Mouse (Mus musculus): Measurements from ENCODE around the gene Triobp. TPM values are rescaled to one million over a fixed set of nuclear protein-coding genes. Genes with fewer than 3 reads are reported as not detected.

Triobp gene
- 55.9 and 60.1 TPM in 2 replicates for polyA plus RNA-seq (2014; fragmentation: Nextera tagmentation; extraction: Ambion mirVana)

DNA sequence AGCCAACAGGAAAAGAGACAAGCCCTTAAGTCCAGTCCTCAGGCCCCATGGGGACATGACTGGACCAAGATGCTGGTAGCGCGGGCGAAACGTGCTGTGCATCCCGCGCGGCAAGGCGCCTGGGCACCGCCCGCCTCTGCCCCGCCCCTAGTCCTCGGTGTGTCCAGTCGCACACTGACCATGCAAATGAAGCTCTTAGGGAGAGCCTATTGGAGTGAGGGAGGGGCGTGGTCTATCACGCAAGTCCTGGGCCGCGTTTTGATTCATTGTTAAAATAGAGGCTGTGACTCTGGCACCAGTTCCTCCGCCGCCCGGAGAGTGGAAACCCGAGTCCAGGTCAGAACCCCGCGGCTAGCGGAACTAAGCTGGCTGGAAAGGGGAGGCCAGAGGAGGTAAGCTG lies at the start of gene Triobp:
Gene Triobp, plus strand, starts transcription at position 68 of the 400 bp plus-strand sequence.
- peak within 1 kb of the TSS; percentile 47 for H3K4me3 ChIP-seq (ENCODE audit: low read depth, low read length)
- H3K9me3 ChIP-seq (ENCODE audit: control insufficient read depth, low read length) = no peaks in the 10 kb centered on the region
- 0% methylated on average over 24 of the region's 24 CpGs for WGBS
- DNase-seq (ENCODE audit: low spot score) (peak; percentile 93), ATAC-seq (replicated peaks; ENCODE audit: low FRiP score) (peak; percentile 97)
- no peaks in the 10 kb centered on the region; the same call in 1 of the 2 replicates for H3K27me3 ChIP-seq (ENCODE audit: control insufficient read depth, insufficient read depth, low read length)
- H3K4me1 ChIP-seq (replicated peaks; ENCODE audit: control insufficient read depth, insufficient read depth, low read length) = peaks cover 6% of the 10 kb centered on the region; the same call in 1 of the 2 replicates
- H3K9ac ChIP-seq (ENCODE audit: low read length) = peak within 1 kb of the TSS; percentile 62
- H3K4me2 ChIP-seq (ENCODE audit: low read depth, low read length, severe bottlenecking) = peak within 1 kb of the TSS; percentile 78
- H3K36me3 ChIP-seq (ENCODE audit: control insufficient read depth, insufficient read depth, low read length) = no peaks in the 10 kb centered on the region
- H3K27ac ChIP-seq (ENCODE audit: low read depth, low read length) = 0 out of 2 replicates have a peak within 1 kb of the TSS, but pooled peaks have one; percentile 26

DNA sequence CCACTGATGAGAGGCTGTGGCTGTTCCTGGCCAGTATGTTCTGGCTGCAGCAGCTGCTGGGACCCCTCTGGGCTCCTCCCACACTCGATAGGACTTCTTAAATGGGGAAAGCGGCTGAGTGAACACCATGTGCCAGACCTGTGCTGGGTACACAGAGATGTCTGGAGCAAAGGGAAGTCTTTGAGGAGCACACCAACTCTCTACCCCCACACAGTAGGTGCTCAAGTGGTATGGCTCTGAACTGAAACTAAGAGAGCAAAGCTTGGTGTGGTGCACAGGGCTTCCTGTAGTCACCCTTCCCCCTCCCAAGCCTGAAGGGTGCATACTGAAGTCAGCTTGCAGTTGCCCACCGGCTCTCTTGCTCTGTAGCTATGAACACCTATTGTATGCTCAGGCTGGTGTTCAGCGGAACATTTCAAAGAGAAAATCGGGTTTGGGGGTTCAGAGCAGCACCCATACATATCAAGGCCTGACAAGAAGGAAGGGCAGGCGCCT lies 49.0 kb upstream of the Triobp start:
- no peak for DNase-seq (ENCODE audit: low spot score)
- Histone ChIP-seq H3K27me3 (ENCODE audit: control insufficient read depth, insufficient read depth, low read length) (peaks cover 4% of the 10 kb centered on the region; the same call in 1 of the 2 replicates), H3K4me3 (ENCODE audit: low read depth, low read length) (no peak overlapping the region), H3K36me3 (ENCODE audit: control insufficient read depth, insufficient read depth, low read length) (no peaks in the 10 kb centered on the region), H3K27ac (ENCODE audit: low read depth, low read length) (no peak overlapping the region), H3K4me1 (replicated peaks; ENCODE audit: control insufficient read depth, insufficient read depth, low read length) (peaks cover 13% of the 10 kb centered on the region; the same call in 1 of the 2 replicates), H3K9me3 (ENCODE audit: control insufficient read depth, low read length) (no peaks in the 10 kb centered on the region), H3K9ac (ENCODE audit: low read length) (no peak overlapping the region), H3K4me2 (ENCODE audit: low read depth, low read length, severe bottlenecking) (peak overlapping the region; percentile 99; the same call in 1 of the 2 replicates)
- 59% methylated on average over 6 of the region's 6 CpGs for WGBS
- ATAC-seq (replicated peaks; ENCODE audit: low FRiP score) = no peak

DNA sequence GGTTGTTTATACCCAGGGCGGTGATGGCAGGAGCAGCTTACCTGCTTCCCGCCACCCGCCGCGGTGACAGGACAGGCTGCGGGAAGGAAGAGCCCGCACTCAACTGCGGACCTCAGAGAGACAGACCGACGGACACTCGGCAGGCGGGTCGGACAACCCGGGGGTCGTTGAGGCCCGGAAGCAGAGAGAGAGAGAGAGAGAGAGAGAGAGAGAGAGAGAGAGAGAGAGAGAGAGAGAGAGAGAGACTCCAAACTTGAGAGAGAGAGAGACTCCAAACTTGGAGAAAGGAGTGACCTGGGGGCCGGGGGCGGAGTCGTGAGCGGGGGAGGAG lies 48.1 kb upstream of the Triobp start, which contains the start of gene Gm49510:
Gene Gm49510, plus strand, starts transcription at position 259 of the 331 bp plus-strand sequence.
- ATAC-seq (replicated peaks; ENCODE audit: low FRiP score) (no peak), DNase-seq (ENCODE audit: low spot score) (no peak)
- Histone ChIP-seq H3K4me1 (replicated peaks; ENCODE audit: control insufficient read depth, insufficient read depth, low read length) (peaks cover 13% of the 10 kb centered on the region; the same call in 1 of the 2 replicates), H3K9ac (ENCODE audit: low read length) (peak within 1 kb of the TSS; percentile 64), H3K36me3 (ENCODE audit: control insufficient read depth, insufficient read depth, low read length) (no peaks in the 10 kb centered on the region), H3K4me3 (ENCODE audit: low read depth, low read length) (peak within 1 kb of the TSS; percentile 54), H3K9me3 (ENCODE audit: control insufficient read depth, low read length) (no peaks in the 10 kb centered on the region), H3K27me3 (ENCODE audit: control insufficient read depth, insufficient read depth, low read length) (peaks cover 4% of the 10 kb centered on the region; the same call in 1 of the 2 replicates), H3K27ac (ENCODE audit: low read depth, low read length) (no peak within 1 kb of the TSS), H3K4me2 (ENCODE audit: low read depth, low read length, severe bottlenecking) (peak within 1 kb of the TSS; percentile 99)
- WGBS = 2% methylated on average over 20 of the region's 20 CpGs

DNA sequence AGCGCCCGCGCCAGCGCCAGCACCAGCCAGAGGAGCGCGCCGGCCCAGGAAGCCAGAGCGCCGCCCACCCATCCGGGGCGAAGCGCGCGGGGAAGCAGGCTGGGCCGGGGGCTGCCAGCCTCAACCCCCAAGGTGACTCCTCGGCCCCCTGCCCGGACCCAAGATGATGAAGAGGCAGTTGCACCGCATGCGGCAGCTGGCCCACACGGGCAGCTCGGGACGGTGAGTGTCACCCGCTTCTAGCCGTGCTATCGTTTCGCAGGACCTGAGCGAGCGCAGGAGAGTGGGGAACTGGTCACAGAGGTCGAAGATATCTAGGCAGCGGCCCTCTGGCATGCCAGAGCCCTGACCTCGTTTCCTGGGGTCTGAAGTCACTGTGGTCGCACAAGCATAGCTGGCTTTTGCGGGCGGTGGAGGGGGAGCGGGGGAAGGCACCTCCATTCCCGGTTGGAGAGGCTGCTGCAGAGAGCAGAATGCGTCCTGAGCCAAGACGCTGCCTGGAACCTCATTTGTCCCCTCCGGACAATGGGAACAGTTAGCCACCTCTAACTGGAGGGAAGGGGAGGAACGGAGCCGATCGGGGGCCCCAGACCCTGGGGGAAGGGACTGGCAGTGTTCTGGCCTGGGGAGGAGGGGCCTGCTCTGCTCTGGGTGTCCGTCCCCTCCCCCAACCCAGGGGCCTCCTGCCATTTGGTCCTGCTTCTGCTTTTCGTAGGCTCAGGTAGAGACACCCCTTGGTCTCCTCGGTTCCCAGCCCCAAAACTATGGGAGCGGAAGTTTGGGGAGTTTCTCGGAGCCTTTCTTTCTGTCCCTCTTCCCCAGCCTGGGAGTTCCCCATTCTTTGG lies 47.6 kb upstream of the Triobp start, which contains the start of gene Sh3bp1:
Gene Sh3bp1, plus strand, starts transcription at position 29 of the 845 bp plus-strand sequence.
- no peak within 1 kb of the TSS for H3K27ac ChIP-seq (ENCODE audit: low read depth, low read length)
- H3K4me3 ChIP-seq (ENCODE audit: low read depth, low read length) = peak within 1 kb of the TSS; percentile 54
- peak within 1 kb of the TSS; percentile 99 for H3K4me2 ChIP-seq (ENCODE audit: low read depth, low read length, severe bottlenecking)
- DNase-seq (ENCODE audit: low spot score) = peak; percentile 85
- peaks cover 4% of the 10 kb centered on the region; the same call in 1 of the 2 replicates for H3K27me3 ChIP-seq (ENCODE audit: control insufficient read depth, insufficient read depth, low read length)
- H3K9ac ChIP-seq (ENCODE audit: low read length) = peak within 1 kb of the TSS; percentile 64
- peaks cover 13% of the 10 kb centered on the region; the same call in 1 of the 2 replicates for H3K4me1 ChIP-seq (replicated peaks; ENCODE audit: control insufficient read depth, insufficient read depth, low read length)
- WGBS = under 1% methylated on average over 47 of the region's 47 CpGs
- H3K9me3 ChIP-seq (ENCODE audit: control insufficient read depth, low read length) = no peaks in the 10 kb centered on the region
- H3K36me3 ChIP-seq (ENCODE audit: control insufficient read depth, insufficient read depth, low read length) = no peaks in the 10 kb centered on the region
- ATAC-seq (replicated peaks; ENCODE audit: low FRiP score) = 0 out of 2 replicates have a peak, but pooled peaks have one; percentile 34

DNA sequence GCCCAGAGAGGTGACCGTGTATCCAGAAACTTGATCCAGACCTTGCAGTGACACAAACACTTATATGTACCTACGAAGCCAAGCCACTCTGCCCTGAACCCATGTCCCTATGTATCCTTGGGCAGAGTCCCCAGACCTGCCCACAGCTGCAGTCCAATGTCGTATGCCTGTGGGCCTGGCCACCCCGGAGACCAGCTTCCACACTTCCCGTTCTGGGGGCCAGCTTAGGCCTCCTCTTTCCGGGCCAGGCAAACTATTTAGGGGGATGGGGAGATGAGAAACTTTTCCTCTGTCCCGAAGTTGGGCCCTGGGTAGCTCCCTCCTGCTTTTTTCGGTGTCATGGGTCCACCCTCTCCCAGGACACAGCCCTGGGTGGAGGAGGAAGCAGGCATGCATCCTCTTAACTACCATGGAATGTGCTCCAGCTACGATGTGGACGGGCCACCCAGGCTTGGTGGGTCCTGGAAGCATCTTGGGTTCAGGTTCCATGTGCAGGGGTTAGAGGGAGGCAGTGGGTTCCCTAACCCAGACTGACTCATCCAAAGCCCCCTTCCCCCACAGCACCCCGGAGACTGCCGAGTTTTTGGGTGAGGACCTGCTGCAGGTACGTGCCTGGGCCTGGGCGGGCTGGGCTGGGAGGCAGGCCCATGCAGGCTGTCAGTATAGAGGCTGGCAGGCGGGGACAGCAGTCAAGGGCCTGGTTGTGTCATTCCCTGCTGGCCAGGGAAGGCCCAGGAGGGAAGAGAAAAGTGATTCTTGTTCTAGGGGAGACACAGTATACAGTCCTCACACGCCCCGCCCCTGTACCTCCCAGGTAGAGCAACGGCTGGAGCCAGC lies 46.7 kb upstream of the Triobp start:
- Histone ChIP-seq H3K27ac (ENCODE audit: low read depth, low read length) (no peak overlapping the region), H3K9ac (ENCODE audit: low read length) (peak overlapping the region; percentile 64; the same call in 1 of the 2 replicates), H3K9me3 (ENCODE audit: control insufficient read depth, low read length) (no peaks in the 10 kb centered on the region), H3K36me3 (ENCODE audit: control insufficient read depth, insufficient read depth, low read length) (no peaks in the 10 kb centered on the region), H3K27me3 (ENCODE audit: control insufficient read depth, insufficient read depth, low read length) (peaks cover 4% of the 10 kb centered on the region; the same call in 1 of the 2 replicates), H3K4me3 (ENCODE audit: low read depth, low read length) (peak overlapping the region; percentile 54), H3K4me1 (replicated peaks; ENCODE audit: control insufficient read depth, insufficient read depth, low read length) (peaks cover 13% of the 10 kb centered on the region; the same call in 1 of the 2 replicates), H3K4me2 (ENCODE audit: low read depth, low read length, severe bottlenecking) (peak overlapping the region; percentile 99)
- ATAC-seq (replicated peaks; ENCODE audit: low FRiP score) (no peak), DNase-seq (ENCODE audit: low spot score) (no peak)
- WGBS = 17% methylated on average over 18 of the region's 18 CpGs

DNA sequence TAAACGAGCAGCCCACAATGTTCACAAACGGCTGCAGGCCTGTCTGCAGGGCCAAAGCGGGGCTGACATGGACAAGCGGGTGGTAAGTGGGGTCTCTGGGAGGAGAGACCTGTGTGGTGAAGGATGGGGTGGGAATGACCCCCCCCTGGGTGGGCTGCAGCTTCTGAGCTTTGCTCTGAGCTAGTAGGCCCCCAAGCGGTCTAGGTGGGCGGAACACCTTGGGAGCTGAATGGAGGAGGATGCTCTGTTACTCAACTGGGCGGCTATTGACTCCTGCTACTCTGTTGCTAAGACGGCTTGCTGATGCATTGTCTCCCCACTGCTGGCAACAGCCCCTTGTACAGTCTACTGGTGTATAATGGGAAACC lies 46.1 kb upstream of the Triobp start:
- Histone ChIP-seq H3K27me3 (ENCODE audit: control insufficient read depth, insufficient read depth, low read length) (peaks cover 4% of the 10 kb centered on the region; the same call in 1 of the 2 replicates), H3K9me3 (ENCODE audit: control insufficient read depth, low read length) (no peaks in the 10 kb centered on the region), H3K4me2 (ENCODE audit: low read depth, low read length, severe bottlenecking) (no peak overlapping the region), H3K4me1 (replicated peaks; ENCODE audit: control insufficient read depth, insufficient read depth, low read length) (peaks cover 13% of the 10 kb centered on the region; the same call in 1 of the 2 replicates), H3K9ac (ENCODE audit: low read length) (no peak overlapping the region), H3K36me3 (ENCODE audit: control insufficient read depth, insufficient read depth, low read length) (no peaks in the 10 kb centered on the region), H3K27ac (ENCODE audit: low read depth, low read length) (no peak overlapping the region), H3K4me3 (ENCODE audit: low read depth, low read length) (no peak overlapping the region)
- no peak for DNase-seq (ENCODE audit: low spot score)
- WGBS = 31% methylated on average over 8 of the region's 8 CpGs
- no peak for ATAC-seq (replicated peaks; ENCODE audit: low FRiP score)

DNA sequence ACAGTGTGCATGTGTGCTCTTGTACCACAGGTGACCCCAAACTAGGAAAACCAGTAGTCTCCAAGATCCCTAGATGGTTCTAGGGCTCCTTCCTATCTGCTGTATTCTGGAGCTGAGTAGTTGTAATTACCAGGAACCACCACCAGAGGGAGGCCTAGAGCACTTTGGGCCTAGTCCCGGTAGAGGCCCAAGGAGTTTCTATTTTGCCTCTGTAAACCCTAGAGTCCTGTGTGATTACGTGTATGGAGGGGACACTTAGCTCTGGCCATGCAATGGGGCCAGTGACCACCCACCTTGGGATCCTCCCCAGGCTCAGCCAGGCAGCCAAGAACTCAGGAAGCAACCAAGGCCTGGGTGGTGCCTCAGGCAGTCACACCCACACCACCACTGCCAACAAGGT lies 44.3 kb upstream of the Triobp start:
- Histone ChIP-seq H3K4me3 (ENCODE audit: low read depth, low read length) (no peak overlapping the region), H3K9me3 (ENCODE audit: control insufficient read depth, low read length) (no peaks in the 10 kb centered on the region), H3K4me2 (ENCODE audit: low read depth, low read length, severe bottlenecking) (no peak overlapping the region), H3K27ac (ENCODE audit: low read depth, low read length) (no peak overlapping the region), H3K27me3 (ENCODE audit: control insufficient read depth, insufficient read depth, low read length) (peaks cover 4% of the 10 kb centered on the region; the same call in 1 of the 2 replicates), H3K4me1 (replicated peaks; ENCODE audit: control insufficient read depth, insufficient read depth, low read length) (peaks cover 13% of the 10 kb centered on the region; the same call in 1 of the 2 replicates), H3K36me3 (ENCODE audit: control insufficient read depth, insufficient read depth, low read length) (no peaks in the 10 kb centered on the region), H3K9ac (ENCODE audit: low read length) (no peak overlapping the region)
- ATAC-seq (replicated peaks; ENCODE audit: low FRiP score) = peak; percentile 25; the same call in 1 of the 2 replicates
- whole genome bisulfite sequencing = 10% methylated on average over 2 of the region's 2 CpGs
- peak; percentile 89 for DNase-seq (ENCODE audit: low spot score)

DNA sequence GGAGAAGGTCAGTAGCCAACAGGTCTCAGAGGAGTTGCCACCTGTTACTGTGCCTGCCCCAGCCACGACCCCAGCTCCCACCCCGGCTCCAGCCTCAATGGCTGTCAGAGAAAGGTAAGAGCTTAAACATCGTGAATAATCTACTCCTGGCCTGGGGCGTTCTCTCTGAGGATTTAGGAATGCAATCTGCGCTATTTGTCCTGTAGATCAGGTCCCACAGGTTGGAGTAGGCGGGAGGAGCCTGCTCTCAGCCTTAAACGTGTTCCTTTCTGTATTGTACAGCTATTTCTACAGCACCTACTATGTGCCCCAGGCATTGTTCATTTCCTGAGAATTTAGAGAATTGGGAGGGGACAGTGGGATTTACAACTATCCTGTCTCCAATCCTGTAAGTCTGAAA lies 39.1 kb upstream of the Triobp start:
- no peak overlapping the region for H3K4me2 ChIP-seq (ENCODE audit: low read depth, low read length, severe bottlenecking)
- H3K27ac ChIP-seq (ENCODE audit: low read depth, low read length) = no peak overlapping the region
- DNase-seq (ENCODE audit: low spot score) = no peak
- no peak overlapping the region for H3K9ac ChIP-seq (ENCODE audit: low read length)
- no peaks in the 10 kb centered on the region for H3K9me3 ChIP-seq (ENCODE audit: control insufficient read depth, low read length)
- H3K4me3 ChIP-seq (ENCODE audit: low read depth, low read length) = no peak overlapping the region
- H3K36me3 ChIP-seq (ENCODE audit: control insufficient read depth, insufficient read depth, low read length) = no peaks in the 10 kb centered on the region
- H3K27me3 ChIP-seq (ENCODE audit: control insufficient read depth, insufficient read depth, low read length) = no peaks in the 10 kb centered on the region
- 85% methylated on average over 7 of the region's 7 CpGs for WGBS
- ATAC-seq (replicated peaks; ENCODE audit: low FRiP score) = no peak
- H3K4me1 ChIP-seq (replicated peaks; ENCODE audit: control insufficient read depth, insufficient read depth, low read length) = peaks cover 3% of the 10 kb centered on the region; the same call in 1 of the 2 replicates
